Mouse (Mus musculus) ES-E14 (cell line): ENCODE measurements around the gene Tnfaip8l2.

Experiments used
- ZC3H11A ChIP-seq: IDR thresholded peaks from 2 replicates; pipeline ENCODE4 v1.6.1; 2012; ENCODE audit warnings: low read depth, mild to moderate bottlenecking, inconsistent platforms, low read length, borderline replicate concordance
- ZNF384 ChIP-seq: IDR thresholded peaks from 2 replicates; pipeline ENCODE4 v1.6.1; 2012; ENCODE audit warnings: low read depth, low read length, inconsistent platforms

- no peak for TF ChIP-seq ZC3H11A
- TF ChIP-seq ZNF384, result no peak
These were observed 42.8 kb upstream of the Tnfaip8l2 start for GRCm38 (mm10) chr3:95184796-95185577.
